Mouse (Mus musculus) stomach, postnatal 0 days (tissue): Measurements from ENCODE around the gene Rmi2.

Source experiments
- CTCF ChIP-seq: IDR thresholded peaks from 2 replicates; pipeline ENCODE4 v1.5.1; 2016; ENCODE audit warnings: antibody characterized with exemption, low read depth, mild to moderate bottlenecking, moderate library complexity
- EP300 ChIP-seq: optimal IDR thresholded peaks from 2 replicates; pipeline ENCODE3; 2016; ENCODE audit warnings: antibody characterized with exemption

- TF ChIP-seq CTCF (no peak), EP300 (no peak)
These were observed 88.7 kb downstream of the Rmi2 start for GRCm38 (mm10) chr16:10923561-10923960.
